Mouse (Mus musculus) midbrain, postnatal 0 days (tissue): ENCODE measurements around the gene Fhod1. TPM values are rescaled to one million over a fixed set of nuclear protein-coding genes. Genes with fewer than 3 reads are reported as not detected.

ENCODE experiments used
- ATAC-seq: fragments of 200-750 bp; cut with Nextera tagmentation; 2 replicates; pipeline ENCODE4 v1.8.0; 2017; ENCODE audit warnings: moderate number of reproducible peaks, mild to moderate bottlenecking, moderate TSS enrichment, moderate library complexity; ENCODE audit not compliant: low FRiP score
- DNase-seq: peaks from one replicate; pipeline ENCODE4 v3.0.0-alpha.2; 2015; ENCODE audit warnings: low spot score
- H3K27ac ChIP-seq: fragments of 300-500 bp; sonication (generic); 2 replicates; pipeline ENCODE4 v1.5.1; 2014; ENCODE audit warnings: low read depth, mild to moderate bottlenecking, low read length, mixed read lengths
- H3K27me3 ChIP-seq: fragments of 300-500 bp; sonication (generic); 2 replicates; pipeline ENCODE4 v1.6.1; 2014; ENCODE audit warnings: low read length, control low read depth, mixed read lengths; ENCODE audit not compliant: insufficient read depth
- H3K36me3 ChIP-seq: fragments of 300-500 bp; sonication (generic); 2 replicates; pipeline ENCODE4 v1.6.1; 2014; ENCODE audit warnings: low read length, control low read depth, mixed read lengths; ENCODE audit not compliant: insufficient read depth
- H3K4me1 ChIP-seq: fragments of 300-500 bp; sonication (generic); 2 replicates; pipeline ENCODE4 v1.6.1; 2014; ENCODE audit warnings: mild to moderate bottlenecking, control low read depth, antibody characterized with exemption, low read length, mixed read lengths; ENCODE audit not compliant: insufficient read depth
- H3K4me2 ChIP-seq: fragments of 300-500 bp; sonication (generic); 2 replicates; pipeline ENCODE4 v1.6.1; 2014; ENCODE audit warnings: low read depth, mild to moderate bottlenecking, low read length, mixed read lengths; ENCODE audit not compliant: poor library complexity, severe bottlenecking
- H3K4me3 ChIP-seq: fragments of 300-500 bp; sonication (generic); 2 replicates; pipeline ENCODE4 v1.5.1; 2014; ENCODE audit warnings: low read depth, mild to moderate bottlenecking, low read length, moderate library complexity
- H3K9ac ChIP-seq: fragments of 300-500 bp; sonication (generic); replicated peaks from 2 replicates; pipeline ENCODE4 v1.6.1; 2014; ENCODE audit warnings: mild to moderate bottlenecking, low read length, moderate library complexity, mixed read lengths; ENCODE audit not compliant: poor library complexity, severe bottlenecking
- H3K9me3 ChIP-seq: fragments of 300-500 bp; sonication (generic); 2 replicates; pipeline ENCODE4 v1.6.1; 2016; ENCODE audit warnings: low read length, control low read depth
- CTCF ChIP-seq: IDR thresholded peaks from 2 replicates; pipeline ENCODE4 v1.5.1; 2016; ENCODE audit warnings: antibody characterized with exemption, mild to moderate bottlenecking
- WGBS: fragments of 180-500 bp; shearing (Covaris S2); extraction: QIAGEN DNeasy Blood & Tissue Kit; methylation state at CpG from one replicate; pipeline ENCODE4 v1.1.7; 2014; 5-methylcytosine and 5-hydroxymethylcytosine counted together
- polyA plus RNA-seq: library from polyadenylated mRNA; unstranded; fragments of >200 nt; fragmentation: Nextera tagmentation; extraction: Ambion mirVana; gene quantifications from 2 replicates; pipeline ENCODE4 v1.2.1, GENCODE M21; 2015
- total RNA-seq: library from RNA; depleted of rRNA; stranded (reverse); fragments of >200 nt; gene quantifications from 2 replicates; pipeline ENCODE4 v1.2.3, GENCODE M21; 2014; rRNA removed

The Fhod1 gene
- total RNA-seq (3.8 and 4.4 TPM in 2 replicates), polyA plus RNA-seq (0.48 and 0.56 TPM in 2 replicates)

DNA sequence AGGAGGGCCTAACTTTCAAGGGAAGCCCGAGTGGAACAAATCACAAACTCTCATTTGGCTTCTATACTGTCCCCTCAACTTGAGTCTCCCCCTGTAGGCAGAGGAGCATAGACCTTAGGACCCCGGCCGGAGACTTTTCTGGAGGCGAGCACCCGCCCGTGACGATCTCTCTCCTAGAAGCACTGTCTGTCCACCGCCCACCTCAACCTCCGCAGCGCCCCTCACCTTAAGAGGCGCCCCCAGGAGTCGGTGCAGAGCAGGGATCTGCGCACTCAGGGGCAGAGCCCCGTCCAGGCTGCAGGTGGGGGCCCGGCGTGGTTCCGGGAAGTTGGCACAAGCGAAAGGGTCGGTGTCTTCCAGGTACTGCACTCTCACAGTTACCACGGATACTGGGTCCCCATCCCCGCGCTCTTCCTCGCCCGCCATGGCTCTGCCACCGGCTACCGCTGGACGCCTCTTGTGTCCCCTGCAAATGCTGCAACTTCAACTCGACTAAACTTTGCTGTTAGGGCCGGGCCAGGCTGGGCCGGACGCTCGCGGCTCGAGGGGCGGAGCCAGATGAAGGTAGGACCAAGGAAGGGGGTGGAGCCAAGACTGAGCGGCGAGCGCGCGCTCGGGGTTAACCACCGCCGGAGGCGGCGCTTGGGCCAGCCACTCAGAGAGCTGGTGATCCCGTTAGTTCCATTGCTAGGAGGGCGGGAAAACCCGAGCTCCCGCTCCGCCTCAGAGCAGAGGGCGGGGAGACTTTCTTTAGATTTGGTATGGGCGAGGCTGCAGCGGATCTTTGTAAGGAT is at the start of gene Fhod1:
Fhod1 (minus strand) TSS at position 526 of the 794 bp plus-strand sequence.
- Histone ChIP-seq H3K36me3 (no peaks in the 10 kb centered on the region), H3K9me3 (no peaks in the 10 kb centered on the region), H3K9ac (peak within 1 kb of the TSS; percentile 77), H3K27me3 (no peaks in the 10 kb centered on the region), H3K4me2 (peak within 1 kb of the TSS; percentile 96), H3K4me3 (peak within 1 kb of the TSS; percentile 73), H3K4me1 (peaks cover 6% of the 10 kb centered on the region; the same call in 1 of the 2 replicates), H3K27ac (peak within 1 kb of the TSS; percentile 84)
- under 1% methylated on average over 52 of the region's 53 CpGs for WGBS
- peak; percentile 39 for TF ChIP-seq CTCF
- peak; percentile 95 for DNase-seq
- peak; percentile 75 for ATAC-seq

DNA sequence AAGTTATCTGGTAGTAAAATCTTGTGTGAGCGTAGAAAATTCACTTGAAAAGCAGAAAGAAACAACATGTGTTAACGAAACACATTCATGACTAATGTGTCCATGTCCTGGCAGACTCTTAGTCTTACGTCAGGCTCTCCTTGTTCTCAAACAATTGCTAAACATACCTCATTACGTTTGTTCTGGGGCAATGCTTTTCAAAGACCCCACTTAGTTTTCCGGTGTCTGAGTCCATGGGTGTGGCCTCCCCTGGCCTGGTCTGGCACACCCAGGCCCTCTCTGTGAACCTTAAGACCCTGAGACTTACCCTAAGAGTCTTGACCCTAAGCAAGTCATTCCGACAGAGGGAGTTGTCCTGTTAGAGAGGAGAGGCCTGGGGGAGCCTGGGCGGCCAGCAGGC is 46.2 kb upstream of the Fhod1 start:
- H3K4me1 ChIP-seq: no peaks in the 10 kb centered on the region
- no peaks in the 10 kb centered on the region for H3K9me3 ChIP-seq
- no peaks in the 10 kb centered on the region for H3K36me3 ChIP-seq
- DNase-seq: no peak
- no peak for TF ChIP-seq CTCF
- no peak for ATAC-seq
- WGBS: 74% methylated on average over 7 of the region's 7 CpGs
- no peaks in the 10 kb centered on the region for H3K27me3 ChIP-seq
- no peak overlapping the region for H3K9ac ChIP-seq
- no peak overlapping the region for H3K27ac ChIP-seq
- H3K4me2 ChIP-seq: no peak overlapping the region
- no peak overlapping the region for H3K4me3 ChIP-seq

DNA sequence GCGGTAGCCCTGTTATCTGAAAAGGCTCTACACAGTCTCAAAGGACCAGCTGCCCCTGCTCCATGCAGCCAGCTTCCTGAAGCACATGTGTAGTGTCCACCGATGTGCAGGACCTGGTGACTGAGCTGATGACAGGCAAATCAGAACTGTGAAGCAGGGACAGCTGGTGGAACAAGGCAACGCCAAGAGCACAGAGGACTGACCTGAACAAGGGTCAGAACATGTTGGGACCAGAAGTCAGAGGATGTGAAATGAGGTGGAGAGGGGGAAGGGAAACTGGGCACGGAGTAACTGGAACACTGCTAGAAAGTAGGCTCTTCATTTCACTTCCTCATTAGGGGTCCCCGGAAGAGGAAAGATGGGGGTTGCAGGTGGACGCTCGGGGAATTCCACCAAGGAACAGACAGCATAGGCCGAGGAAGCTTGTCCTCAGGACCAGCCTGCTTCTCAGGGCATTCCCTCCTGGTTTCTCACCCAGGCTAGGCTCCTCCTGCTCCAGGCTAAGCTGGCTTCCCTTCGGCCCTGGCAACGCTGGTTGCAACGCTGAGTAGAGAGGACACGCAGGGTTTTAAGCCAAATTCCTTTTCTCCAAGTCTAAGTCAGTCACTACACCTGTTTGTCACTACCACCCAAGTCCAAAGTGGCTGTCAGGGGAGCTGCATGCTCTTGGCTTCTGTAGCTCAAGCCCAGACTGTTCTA is 45.5 kb upstream of the Fhod1 start:
- DNase-seq: no peak
- no peak overlapping the region for H3K27ac ChIP-seq
- no peaks in the 10 kb centered on the region for H3K9me3 ChIP-seq
- TF ChIP-seq CTCF: no peak
- H3K4me1 ChIP-seq: no peaks in the 10 kb centered on the region
- no peaks in the 10 kb centered on the region for H3K27me3 ChIP-seq
- WGBS: 95% methylated on average over 12 of the region's 12 CpGs
- no peak for ATAC-seq
- no peaks in the 10 kb centered on the region for H3K36me3 ChIP-seq
- H3K4me2 ChIP-seq: no peak overlapping the region
- no peak overlapping the region for H3K4me3 ChIP-seq
- H3K9ac ChIP-seq: no peak overlapping the region

DNA sequence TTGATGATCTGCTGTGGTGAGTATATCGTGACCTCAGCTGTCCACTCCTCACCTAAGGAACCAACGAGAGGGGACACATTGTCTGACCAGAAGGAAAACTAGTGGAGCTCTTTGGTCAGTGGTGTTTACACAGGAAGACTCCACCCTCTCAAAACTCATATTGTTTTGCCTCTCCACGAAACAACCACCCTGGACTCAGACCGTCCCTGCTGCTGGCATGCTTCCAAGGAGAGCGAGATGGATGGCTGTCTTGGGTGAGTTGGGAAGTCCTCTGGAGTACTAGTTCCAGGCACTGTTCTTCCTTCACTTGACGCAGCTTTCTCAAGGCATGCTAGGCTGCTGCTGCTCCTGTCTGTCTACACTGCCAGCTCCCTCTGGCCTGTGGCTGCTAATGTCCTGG is 41.3 kb upstream of the Fhod1 start:
- 84% methylated on average over 6 of the region's 6 CpGs for WGBS

DNA sequence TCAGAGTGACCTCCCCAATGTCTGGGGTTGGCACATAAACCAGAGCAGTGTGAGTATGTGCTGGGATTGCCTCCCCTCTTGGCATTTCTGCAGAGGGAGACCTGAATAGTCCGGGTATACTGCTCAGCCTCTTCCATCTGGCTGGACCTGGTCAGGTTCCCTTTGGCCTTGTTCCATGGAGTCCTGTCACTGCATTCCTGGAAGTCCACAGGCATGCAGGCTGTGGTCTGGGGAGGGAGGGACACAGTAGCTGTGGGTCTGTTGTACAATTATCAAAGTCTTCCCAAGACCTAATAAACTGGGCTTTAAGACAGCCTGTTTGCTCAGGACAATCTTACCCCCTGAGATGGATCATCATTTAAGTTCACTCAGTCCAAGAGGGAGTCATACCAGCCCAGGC is 39.4 kb upstream of the Fhod1 start:
- TF ChIP-seq CTCF: no peak
- no peaks in the 10 kb centered on the region for H3K4me1 ChIP-seq
- H3K27me3 ChIP-seq: no peaks in the 10 kb centered on the region
- H3K4me3 ChIP-seq: no peak overlapping the region
- H3K4me2 ChIP-seq: no peak overlapping the region
- H3K36me3 ChIP-seq: no peaks in the 10 kb centered on the region
- no peak for ATAC-seq
- no peak for DNase-seq
- WGBS: 77% methylated on average over 1 of the region's 1 CpGs
- H3K9me3 ChIP-seq: no peaks in the 10 kb centered on the region
- H3K9ac ChIP-seq: no peak overlapping the region
- no peak overlapping the region for H3K27ac ChIP-seq

More for the DNA sequence above, 41.3 kb upstream of the Fhod1 start:
- H3K36me3 ChIP-seq: no peaks in the 10 kb centered on the region
- H3K27ac ChIP-seq: no peak overlapping the region
- H3K4me3 ChIP-seq: no peak overlapping the region
- H3K9ac ChIP-seq: no peak overlapping the region
- DNase-seq (no peak), ATAC-seq (no peak)
- H3K27me3 ChIP-seq: no peaks in the 10 kb centered on the region
- H3K4me1 ChIP-seq: no peaks in the 10 kb centered on the region
- no peaks in the 10 kb centered on the region for H3K9me3 ChIP-seq
- no peak overlapping the region for H3K4me2 ChIP-seq
- no peak for TF ChIP-seq CTCF

DNA sequence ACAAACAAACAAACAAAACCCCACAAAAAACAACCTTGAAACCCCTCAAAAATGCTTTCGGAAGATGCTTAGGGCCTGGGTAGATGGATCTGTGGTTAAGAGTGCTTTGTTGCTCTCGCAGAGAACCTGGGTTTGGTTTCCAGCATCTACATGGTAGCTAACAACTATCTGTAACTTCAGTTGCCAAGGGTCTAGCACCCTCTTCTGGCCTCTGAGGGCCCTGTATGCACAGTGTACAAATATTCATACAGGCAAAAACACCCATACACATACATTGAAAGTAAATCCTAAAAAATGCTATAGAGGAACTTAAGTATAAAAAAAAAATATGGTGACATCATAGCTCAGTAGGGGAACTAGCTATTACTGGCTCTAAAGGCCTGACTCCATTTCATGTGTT is 36.3 kb upstream of the Fhod1 start:
- Histone ChIP-seq H3K4me3 (no peak overlapping the region), H3K9me3 (no peaks in the 10 kb centered on the region), H3K4me1 (no peaks in the 10 kb centered on the region), H3K36me3 (no peaks in the 10 kb centered on the region), H3K27ac (no peak overlapping the region), H3K27me3 (no peaks in the 10 kb centered on the region), H3K9ac (no peak overlapping the region), H3K4me2 (no peak overlapping the region)
- ATAC-seq: no peak
- WGBS: 100% methylated on average over 2 of the region's 2 CpGs
- no peak for TF ChIP-seq CTCF
- DNase-seq: no peak
